Mouse (Mus musculus): Measurements from ENCODE around the gene Esr2. TPM values are rescaled to one million over a fixed set of nuclear protein-coding genes. Genes with fewer than 3 reads are reported as not detected.

Gene Esr2
- total and polyA plus RNA-seq, 3 experiments = 0.03 TPM; not detected in 2

GRCm38 (mm10) chr12:76181471-76181870 is 4.4 kb upstream of the Esr2 start:
- H3K9ac ChIP-seq (ENCODE audit: control insufficient read depth, low read depth, low read length, poor library complexity, severe bottlenecking) = no peak overlapping the region
- H3K27me3 ChIP-seq (ENCODE audit: control insufficient read depth in 1 of 2, insufficient read depth in 2 of 2, low read length in 2 of 2) = peaks cover 0 to under 1% of the 10 kb centered on the region in 2 experiments; a peak in 1 of 4 replicates
- no peak for TF ChIP-seq KAT2A (conservative IDR thresholded peaks at IDR 0.05; ENCODE audit: low read depth, low read length)
- TF ChIP-seq EP300 (IDR thresholded peaks at IDR 0.05; ENCODE audit: low read depth in 1 of 2, low read length in 2 of 2) = peak; percentile 58 to 67
- TF ChIP-seq TAL1 (IDR thresholded peaks at IDR 0.05; ENCODE audit: low read length) = peak; percentile 48
- TF ChIP-seq BHLHE40 (IDR thresholded peaks at IDR 0.05; ENCODE audit: borderline replicate concordance, low read depth, low read length) = no peak
- TF ChIP-seq RCOR1 (IDR thresholded peaks at IDR 0.05; ENCODE audit: low read depth, low read length) = no peak
- peak; percentile 30; the same call in 1 of the 2 replicates for TF ChIP-seq TCF12 (IDR thresholded peaks at IDR 0.05; ENCODE audit: low read depth, low read length)
- peak; percentile 45; the same call in 1 of the 2 replicates for TF ChIP-seq GATA1 (IDR thresholded peaks at IDR 0.05; ENCODE audit: low read depth, low read length)
- TF ChIP-seq HCFC1 (IDR thresholded peaks at IDR 0.05; ENCODE audit: low read depth, low read length) = no peak
- TF ChIP-seq ETS1 (IDR thresholded peaks at IDR 0.05; ENCODE audit: low read depth, low read length) = peak; percentile 47; the same call in 1 of the 2 replicates
- DNase-seq (ENCODE audit: low read depth, low spot score) = peak; percentile 55
- H3K4me3 ChIP-seq (ENCODE audit: control insufficient read depth in 1 of 2, insufficient read depth in 1 of 2, low read depth in 2 of 2, low read length in 2 of 2) = no peak overlapping the region
- no peaks in the 10 kb centered on the region for H3K79me2 ChIP-seq (ENCODE audit: control insufficient read depth, insufficient read depth, low read length, poor library complexity)
- H3K27ac ChIP-seq (ENCODE audit: control insufficient read depth, low read depth, low read length) = no peak overlapping the region
- peaks cover 8 to 18% of the 10 kb centered on the region in 2 experiments for H3K4me1 ChIP-seq (ENCODE audit: control insufficient read depth in 1 of 2, insufficient read depth in 2 of 2, low read length in 2 of 2)
- peaks cover 0 to 18% of the 10 kb centered on the region in 2 experiments; a peak in 2 of 4 replicates for H3K36me3 ChIP-seq (ENCODE audit: control insufficient read depth in 1 of 2, insufficient read depth in 2 of 2, low read length in 2 of 2)
- H3K9me3 ChIP-seq (replicated peaks; ENCODE audit: insufficient read depth, low read length) = no peaks in the 10 kb centered on the region

- Histone ChIP-seq H3K79me2 (ENCODE audit: control insufficient read depth, insufficient read depth, low read length, poor library complexity) (no peaks in the 10 kb centered on the region), H3K27ac (ENCODE audit: control insufficient read depth, low read depth, low read length) (no peak overlapping the region), H3K4me1 (ENCODE audit: control insufficient read depth in 1 of 2, insufficient read depth in 2 of 2, low read length in 2 of 2) (peaks cover 0 to 16% of the 10 kb centered on the region in 2 experiments; a peak in 2 of 4 replicates), H3K4me3 (ENCODE audit: control insufficient read depth in 1 of 2, insufficient read depth in 1 of 2, low read depth in 2 of 2, low read length in 2 of 2) (no peak overlapping the region), H3K9ac (ENCODE audit: control insufficient read depth, low read depth, low read length, poor library complexity, severe bottlenecking) (no peak overlapping the region), H3K9me3 (replicated peaks; ENCODE audit: insufficient read depth, low read length) (no peaks in the 10 kb centered on the region), H3K36me3 (ENCODE audit: control insufficient read depth in 1 of 2, insufficient read depth in 2 of 2, low read length in 2 of 2) (peaks cover 0 to 9% of the 10 kb centered on the region in 2 experiments; a peak in 2 of 4 replicates), H3K27me3 (ENCODE audit: control insufficient read depth in 1 of 2, insufficient read depth in 2 of 2, low read length in 2 of 2) (peaks cover 0 to 3% of the 10 kb centered on the region in 2 experiments; a peak in 2 of 4 replicates)
- no peak for DNase-seq (ENCODE audit: low read depth, low spot score)
- TF ChIP-seq RCOR1 (IDR thresholded peaks at IDR 0.05; ENCODE audit: low read depth, low read length) = no peak
- TF ChIP-seq CHD2 (IDR thresholded peaks at IDR 0.05; ENCODE audit: low read length) = no peak
- no peak for TF ChIP-seq JUND (IDR thresholded peaks at IDR 0.05; ENCODE audit: low read depth, low read length)
- TF ChIP-seq ETS1 (IDR thresholded peaks at IDR 0.05; ENCODE audit: low read depth, low read length) = no peak
- TF ChIP-seq RAD21 (IDR thresholded peaks at IDR 0.05; ENCODE audit: low read depth, low read length) = no peak
- no peak for TF ChIP-seq POLR2A (IDR thresholded peaks at IDR 0.05; ENCODE audit: control insufficient read depth in 1 of 2, insufficient read depth in 1 of 2, low read depth in 1 of 2, low read length in 2 of 2, poor library complexity in 1 of 2)
- no peak for TF ChIP-seq SMC3 (IDR thresholded peaks at IDR 0.05; ENCODE audit: low read depth, low read length)
- no peak for TF ChIP-seq TCF12 (IDR thresholded peaks at IDR 0.05; ENCODE audit: low read depth, low read length)
- TF ChIP-seq KAT2A (conservative IDR thresholded peaks at IDR 0.05; ENCODE audit: low read depth, low read length) = no peak
- no peak for TF ChIP-seq NRF1 (IDR thresholded peaks at IDR 0.05; ENCODE audit: insufficient read depth, low read depth, low read length, poor library complexity, severe bottlenecking)
Observed at GRCm38 (mm10) chr12:76180442-76180841, 3.4 kb upstream of the Esr2 start.

Data from MEL (cell line).